In the genomic region with DNA sequence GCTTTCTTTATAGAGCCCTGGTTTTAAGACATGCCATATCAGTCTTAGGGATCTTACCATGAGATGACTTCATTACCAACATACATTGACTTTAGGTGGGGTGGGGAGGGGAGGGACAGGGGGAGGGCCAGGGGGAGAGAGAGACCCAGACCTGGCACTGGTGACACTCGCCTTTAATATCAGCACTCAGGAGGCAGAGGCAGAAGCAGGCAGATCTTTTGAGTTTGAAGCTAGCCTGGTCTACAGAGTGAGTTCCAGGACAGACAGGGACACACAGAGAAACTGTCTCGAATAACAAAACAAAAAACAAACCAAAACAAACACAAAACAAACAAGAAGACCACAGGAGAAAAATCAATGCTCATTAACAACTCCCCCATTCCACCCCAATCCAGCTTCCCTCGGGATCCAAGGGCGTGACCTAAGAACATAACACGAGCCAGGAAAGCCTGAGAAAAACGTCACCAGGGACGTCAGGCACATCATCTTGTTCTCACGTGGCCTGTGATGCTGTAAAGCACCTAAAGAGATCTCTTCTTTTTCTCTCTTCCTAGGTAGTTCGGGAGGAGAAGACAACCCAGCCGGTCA, we compare ENCODE assay signal across 8 mouse cellular contexts. TPM values are rescaled to one million over a fixed set of nuclear protein-coding genes. Genes with fewer than 3 reads are reported as not detected.
A peak's percentile ranks its signal among the peaks of the same experiment; 100 is the strongest.
DNase-seq lines count a peak whose midpoint lies in the region; ATAC-seq and TF ChIP-seq lines count a peak whose summit lies in the region.

No protein-coding gene starts in this region.

- H3K79me2 ChIP-seq in myocyte (ENCODE audit: control insufficient read depth, insufficient read depth): no peaks in the 10 kb centered on the region

- TF ChIP-seq POLR2A in myocyte (IDR thresholded peaks at IDR 0.05; ENCODE audit: insufficient read length, low read depth): no peak

- H3ac ChIP-seq in myocyte (ENCODE audit: control insufficient read depth, insufficient read length): no peak overlapping the region

- no peak for ATAC-seq in embryonic facial prominence, embryonic 12.5 days (ENCODE audit: insufficient number of reproducible peaks, insufficient read depth, low FRiP score, low TSS enrichment)
- peak; percentile 2 for ATAC-seq in inflammation-experienced regulatory T-cells, adult 6 months
- ATAC-seq in activated CD4-positive, CD25-positive, alpha-beta regulatory T cell, adult 4 months: no peak
- ATAC-seq in megakaryocyte-erythroid progenitor cell, adult 5-6 weeks (replicated peaks; ENCODE audit: low FRiP score, low TSS enrichment, poor library complexity, severe bottlenecking): no peak

- H3K4me2 ChIP-seq in embryonic facial prominence, embryonic 12.5 days (replicated peaks): peak overlapping the region; percentile 64
- peak overlapping the region; percentile 94 for H3K4me2 ChIP-seq in myocyte (ENCODE audit: low read depth)

- peaks cover 5% of the 10 kb centered on the region; the same call in 1 of the 2 replicates for H3K4me1 ChIP-seq in embryonic facial prominence, embryonic 12.5 days

- no peaks in the 10 kb centered on the region for H3K36me3 ChIP-seq in embryonic facial prominence, embryonic 12.5 days
- no peaks in the 10 kb centered on the region for H3K36me3 ChIP-seq in myocyte (ENCODE audit: control insufficient read depth, insufficient read depth)

- DNase-seq in layer of hippocampus, adult 2 months (ENCODE audit: low spot score in 2 of 2): no peak
- no peak for DNase-seq in layer of hippocampus, postnatal 10 days (ENCODE audit: low spot score in 2 of 2)
- no peak for DNase-seq in layer of hippocampus, adult 9-10 months (ENCODE audit: low spot score)

- peak overlapping the region; percentile 92 for H3K27ac ChIP-seq in layer of hippocampus, adult 2 months
- H3K27ac ChIP-seq in embryonic facial prominence, embryonic 12.5 days: no peak overlapping the region

- H3K9ac ChIP-seq in embryonic facial prominence, embryonic 12.5 days: no peak overlapping the region

- 3% methylated on average over 10 of the region's 10 CpGs for WGBS in embryonic facial prominence, embryonic 12.5 days

- H3K27me3 ChIP-seq in embryonic facial prominence, embryonic 12.5 days: no peaks in the 10 kb centered on the region
- H3K27me3 ChIP-seq in myocyte (ENCODE audit: control insufficient read depth, insufficient read depth, insufficient read length): peaks cover 16% of the 10 kb centered on the region

- H3K4me3 ChIP-seq in layer of hippocampus, adult 2 months: peak overlapping the region; percentile 89
- peak overlapping the region; percentile 73 for H3K4me3 ChIP-seq in embryonic facial prominence, embryonic 12.5 days
- H3K4me3 ChIP-seq in myocyte: peak overlapping the region; percentile 84

- H3K9me3 ChIP-seq in embryonic facial prominence, embryonic 12.5 days: no peaks in the 10 kb centered on the region

- no peak for TF ChIP-seq CTCF in layer of hippocampus, adult 2 months (conservative IDR thresholded peaks at IDR 0.05)

TF ChIP-seq in myocyte, 11 proteins besides CTCF, POLR2A, EP300 and RAD21:
- no peak for TF ChIP-seq CEBPB (IDR thresholded peaks at IDR 0.05; ENCODE audit: insufficient read depth, poor library complexity, severe bottlenecking)
- no peak for TF ChIP-seq TCF3 (IDR thresholded peaks at IDR 0.05; ENCODE audit: insufficient read length, low read depth)
- no peak for TF ChIP-seq E2F4 (IDR thresholded peaks at IDR 0.05; ENCODE audit: insufficient read depth)
- no peak for TF ChIP-seq POLR2AphosphoS2 (IDR thresholded peaks at IDR 0.05; ENCODE audit: insufficient read length, low read depth)
- TF ChIP-seq REST (IDR thresholded peaks at IDR 0.05; ENCODE audit: insufficient read depth, insufficient read length): no peak
- TF ChIP-seq MYOG (IDR thresholded peaks at IDR 0.05; ENCODE audit: control insufficient read depth in 1 of 3, insufficient read depth in 1 of 3, insufficient read length in 2 of 3, low read depth in 2 of 3): no peak
- no peak for TF ChIP-seq MAX (IDR thresholded peaks at IDR 0.05; ENCODE audit: low read depth)
- TF ChIP-seq TCF12 (IDR thresholded peaks at IDR 0.05; ENCODE audit: insufficient read depth, poor library complexity, severe bottlenecking): no peak
- TF ChIP-seq SRF (IDR thresholded peaks at IDR 0.05; ENCODE audit: control insufficient read depth, insufficient read length, low read depth): no peak
- TF ChIP-seq MYOD1 (IDR thresholded peaks at IDR 0.05; ENCODE audit: control insufficient read depth in 1 of 3, insufficient read length in 2 of 3, low read depth in 2 of 3): no peak
- TF ChIP-seq USF1 (IDR thresholded peaks at IDR 0.05; ENCODE audit: low read depth): no peak

RNA-seq across cellular contexts. Expression of a gene that starts 0.5 kb away (rescaled TPM):
- 10 to 100 TPM; 26.5 to 26.8 TPM for total RNA-seq in layer of hippocampus, adult 2 months (2021)
- 10 to 100 TPM; 16.1 to 18.5 TPM for total RNA-seq in layer of hippocampus, postnatal 10 days (2021)
- 18.3 and 19.1 TPM in 2 replicates for polyA plus RNA-seq in embryonic facial prominence, embryonic 12.5 days (2016; fragmentation: Nextera tagmentation; extraction: Ambion mirVana)
- 10 to 100 TPM; 21.8 to 39.6 (median 34.2) TPM for polyA plus RNA-seq in inflammation-experienced regulatory T-cells, adult 6 months (2017; shearing (Covaris generic))
- 3.7 TPM for polyA plus RNA-seq in myocyte (2012; fragmentation: generic; extraction: Trizol)
- polyA plus RNA-seq in activated CD4-positive, CD25-positive, alpha-beta regulatory T cell, adult 4 months (2017; shearing (Covaris generic)): 10 to 100 TPM; 19.8 to 30.0 TPM
- total RNA-seq in megakaryocyte-erythroid progenitor cell, adult 5-6 weeks (2014; fragmentation: Nextera tagmentation): 122 and 153 TPM in 2 replicates
- 33.5 and 44.5 TPM in 2 replicates for total RNA-seq in megakaryocyte-erythroid progenitor cell, adult 5-6 weeks (2017)

RNA-seq across cellular contexts. Expression of a gene that starts 7.8 kb away (rescaled TPM):
- 1 to 10 TPM; 1.7 to 2.0 TPM for total RNA-seq in layer of hippocampus, adult 2 months (2021)
- total RNA-seq in layer of hippocampus, postnatal 10 days (2021): 1 to 10 TPM in 1 of 2 experiments, under 1 TPM in 1; 0.71 to 1.0 TPM
- polyA plus RNA-seq in embryonic facial prominence, embryonic 12.5 days (2016; fragmentation: Nextera tagmentation; extraction: Ambion mirVana): 0.62 and 0.92 TPM in 2 replicates
- polyA plus RNA-seq in inflammation-experienced regulatory T-cells, adult 6 months (2017; shearing (Covaris generic)): not detected
- not detected for polyA plus RNA-seq in myocyte (2012; fragmentation: generic; extraction: Trizol)
- polyA plus RNA-seq in activated CD4-positive, CD25-positive, alpha-beta regulatory T cell, adult 4 months (2017; shearing (Covaris generic)): not detected
- total RNA-seq in megakaryocyte-erythroid progenitor cell, adult 5-6 weeks (2014; fragmentation: Nextera tagmentation): 1.7 and 4.4 TPM in 2 replicates
- total RNA-seq in megakaryocyte-erythroid progenitor cell, adult 5-6 weeks (2017): 1.6 and 4.1 TPM in 2 replicates
